Mouse (Mus musculus): ENCODE measurements around the gene Tmem208. TPM values are rescaled to one million over a fixed set of nuclear protein-coding genes. Genes with fewer than 3 reads are reported as not detected.

Gene Tmem208
- total RNA-seq, 1 experiment from 2014 or later = 27.6 TPM

- no peak for ATAC-seq (ENCODE audit: extremely low read depth, insufficient number of reproducible peaks, low FRiP score, poor library complexity, severe bottlenecking)
Observed at GRCm38 (mm10) chr8:105315073-105315769, 10.9 kb upstream of the Tmem208 start.

DNA sequence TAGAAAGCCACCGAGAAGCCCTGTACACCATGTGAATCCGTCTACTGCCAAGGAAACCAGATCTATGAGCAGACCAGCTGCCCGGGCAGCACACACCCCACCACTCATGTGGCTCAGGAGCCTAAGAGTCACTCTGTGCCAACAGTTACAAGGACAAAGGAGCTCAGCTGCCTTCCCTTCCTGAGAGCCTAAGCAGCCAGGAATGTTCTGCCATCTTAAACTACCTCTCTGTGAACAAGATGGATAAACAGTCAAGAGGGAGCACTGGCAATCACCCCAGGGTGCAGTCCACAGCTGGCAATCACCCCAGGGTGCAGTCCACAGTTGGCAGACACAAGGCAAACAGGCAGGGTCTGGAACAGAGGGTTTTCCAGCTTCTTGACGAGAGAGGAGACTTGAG lies 8.2 kb upstream of the Tmem208 start:
- ATAC-seq (ENCODE audit: extremely low read depth, insufficient number of reproducible peaks, low FRiP score, poor library complexity, severe bottlenecking) = no peak

GRCm38 (mm10) chr8:105318662-105319190 lies 7.4 kb upstream of the Tmem208 start:
- ATAC-seq (ENCODE audit: extremely low read depth, insufficient number of reproducible peaks, low FRiP score, poor library complexity, severe bottlenecking) = no peak

- ATAC-seq (ENCODE audit: extremely low read depth, insufficient number of reproducible peaks, low FRiP score, poor library complexity, severe bottlenecking) = no peak
Observed at GRCm38 (mm10) chr8:105323183-105323582, 3.0 kb upstream of the Tmem208 start.

DNA sequence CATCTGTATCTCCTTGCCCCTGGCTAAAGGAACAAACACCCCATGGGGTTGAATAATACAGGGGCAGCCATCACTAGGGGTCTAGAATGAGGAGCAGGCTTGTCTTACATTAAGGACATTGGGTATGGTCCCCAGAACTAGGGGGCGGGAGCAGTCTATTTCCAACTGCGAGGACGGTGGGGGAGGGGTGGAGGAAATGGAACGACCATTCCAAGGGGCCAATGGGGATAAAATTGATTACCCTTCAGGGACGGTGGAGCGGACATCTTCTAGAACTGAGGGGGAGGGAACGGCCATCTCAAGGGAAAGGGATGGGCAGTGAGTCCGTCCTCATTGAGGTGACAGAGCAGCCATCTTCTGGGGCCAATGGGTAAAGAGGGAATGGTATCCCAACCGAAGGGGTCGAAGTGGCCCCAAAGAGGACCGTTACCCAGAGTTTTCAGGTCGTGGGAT lies 487 bp upstream of the Tmem208 start:
- ATAC-seq (ENCODE audit: extremely low read depth, insufficient number of reproducible peaks, low FRiP score, poor library complexity, severe bottlenecking) = no peak

DNA sequence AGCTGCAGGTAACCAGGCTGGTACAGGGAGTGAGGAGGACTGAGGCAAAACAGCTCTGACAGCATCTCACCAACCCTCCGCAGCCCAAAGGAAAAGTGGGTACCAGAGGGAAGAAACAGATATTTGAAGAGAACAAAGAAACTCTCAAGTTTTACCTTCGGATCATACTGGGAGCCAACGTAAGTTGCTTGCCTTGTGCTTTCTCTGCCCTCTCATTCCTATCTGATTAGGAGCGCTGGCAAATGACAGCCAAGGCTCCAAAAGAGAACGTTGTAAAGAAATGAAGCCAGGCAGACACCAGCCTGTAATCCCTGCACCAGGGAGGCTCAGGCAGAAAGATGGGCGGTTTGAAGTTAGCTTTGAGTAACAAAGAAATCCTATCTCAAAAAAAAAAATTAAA lies 814 bp downstream of the Tmem208 start:
- ATAC-seq (ENCODE audit: extremely low read depth, insufficient number of reproducible peaks, low FRiP score, poor library complexity, severe bottlenecking) = no peak

- no peak for ATAC-seq (ENCODE audit: extremely low read depth, insufficient number of reproducible peaks, low FRiP score, poor library complexity, severe bottlenecking)
Observed at GRCm38 (mm10) chr8:105330325-105330724, 4.2 kb downstream of the Tmem208 start.

DNA sequence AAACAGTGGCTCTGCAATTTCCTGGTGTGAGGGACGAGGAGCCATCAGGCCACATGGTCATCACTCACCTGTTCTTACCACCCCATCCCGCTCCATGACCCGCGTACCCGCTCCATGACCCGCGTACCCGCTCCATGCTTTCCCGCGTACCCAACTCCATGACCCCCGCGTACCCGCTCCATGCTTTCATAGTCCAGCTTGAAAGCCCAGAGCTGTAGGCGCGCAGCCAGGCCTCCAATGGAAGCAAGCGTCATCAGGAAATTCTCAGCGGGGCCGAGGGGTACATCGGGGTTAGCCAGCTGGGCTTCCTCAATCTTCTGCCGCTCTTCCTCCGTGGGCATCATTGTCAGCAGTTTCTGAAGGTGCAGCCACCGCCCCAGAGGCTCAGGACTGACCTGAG lies 5.3 kb downstream of the Tmem208 start:
- no peak for ATAC-seq (ENCODE audit: extremely low read depth, insufficient number of reproducible peaks, low FRiP score, poor library complexity, severe bottlenecking)

DNA sequence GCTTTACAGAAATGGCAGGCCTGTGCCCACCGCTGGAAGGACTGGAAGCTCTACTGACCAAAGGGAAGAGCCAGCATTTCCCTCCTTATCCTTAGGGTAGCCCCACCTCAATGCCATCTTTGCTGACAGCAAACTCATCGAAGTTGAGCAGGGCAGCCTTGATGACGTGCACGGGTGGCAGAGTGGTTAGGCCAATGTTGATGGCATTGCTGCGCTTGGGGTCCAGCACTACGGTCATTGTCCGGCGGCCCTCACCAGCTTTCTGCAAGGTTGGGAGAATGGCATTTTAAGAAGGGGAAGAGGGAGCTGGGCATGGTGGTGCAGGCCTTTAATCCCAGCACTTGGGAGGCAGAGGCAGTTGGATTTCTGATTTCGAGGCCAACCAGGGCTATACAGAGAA lies 5.8 kb downstream of the Tmem208 start:
- ATAC-seq (ENCODE audit: extremely low read depth, insufficient number of reproducible peaks, low FRiP score, poor library complexity, severe bottlenecking) = no peak

DNA sequence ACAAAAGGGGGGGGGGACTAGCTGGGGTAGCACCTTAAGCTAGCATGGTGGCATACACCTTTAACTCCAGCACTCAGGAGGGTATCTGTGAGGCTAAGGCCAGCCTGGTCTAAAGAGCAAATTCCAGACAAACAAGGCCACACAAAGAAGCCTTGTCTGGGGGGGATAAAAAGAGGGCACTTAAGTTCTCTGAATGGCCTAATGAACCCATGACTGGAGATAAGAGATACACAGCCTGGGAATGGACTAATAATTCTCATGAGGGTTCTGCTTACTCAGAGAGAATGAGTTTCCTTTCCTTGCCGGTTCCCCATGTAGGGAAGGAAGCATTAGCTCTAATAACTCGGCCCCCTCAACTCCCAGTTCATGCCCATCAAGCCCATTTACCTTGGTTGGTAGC lies 6.4 kb downstream of the Tmem208 start:
- no peak for ATAC-seq (ENCODE audit: extremely low read depth, insufficient number of reproducible peaks, low FRiP score, poor library complexity, severe bottlenecking)

- no peak for ATAC-seq (ENCODE audit: extremely low read depth, insufficient number of reproducible peaks, low FRiP score, poor library complexity, severe bottlenecking)
Observed at GRCm38 (mm10) chr8:105336373-105337130, 10.4 kb downstream of the Tmem208 start.

DNA sequence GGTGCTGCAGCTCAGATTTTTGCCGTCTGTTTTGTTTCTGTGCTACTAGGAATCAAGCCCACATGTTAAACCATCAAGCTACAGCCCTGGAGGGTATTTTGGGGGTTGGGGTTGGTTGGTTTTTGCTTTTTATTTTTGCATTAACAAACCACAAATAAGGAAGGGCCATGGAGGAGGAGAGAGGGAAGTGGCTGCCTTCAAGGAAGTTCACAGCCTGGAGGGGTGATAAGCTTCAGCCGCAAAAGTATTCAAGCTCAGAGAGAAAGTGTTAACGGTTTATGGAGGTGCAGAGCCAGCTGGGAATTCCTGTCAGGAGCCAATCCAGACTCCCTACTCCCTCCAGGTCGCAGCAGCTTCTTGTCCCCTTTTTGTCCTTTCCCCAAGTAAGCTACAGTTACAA lies 12.8 kb downstream of the Tmem208 start:
- no peak for ATAC-seq (ENCODE audit: extremely low read depth, insufficient number of reproducible peaks, low FRiP score, poor library complexity, severe bottlenecking)

GRCm38 (mm10) chr8:105339886-105340635 lies 13.9 kb downstream of the Tmem208 start:
- ATAC-seq (ENCODE audit: extremely low read depth, insufficient number of reproducible peaks, low FRiP score, poor library complexity, severe bottlenecking) = no peak

DNA sequence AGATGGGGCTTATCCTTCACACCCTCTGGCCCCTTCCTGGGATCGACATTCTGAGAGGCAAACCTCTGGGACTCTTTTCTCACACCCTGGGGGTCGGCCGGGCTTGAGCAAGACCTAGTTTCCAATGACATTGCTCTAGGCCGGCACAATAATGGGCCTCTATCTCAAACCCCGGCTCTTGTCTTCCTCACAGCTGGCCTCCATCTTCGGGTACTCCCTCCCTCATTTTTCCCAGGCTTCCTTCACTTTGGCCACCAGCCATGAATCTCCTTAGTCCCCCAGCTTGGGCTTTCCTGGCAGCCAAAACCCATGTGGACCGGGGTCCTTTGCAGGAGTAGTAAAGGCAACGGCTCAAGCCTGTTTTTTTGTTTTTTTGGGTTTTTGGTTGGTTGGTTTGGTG lies 15.2 kb downstream of the Tmem208 start:
- ATAC-seq (ENCODE audit: extremely low read depth, insufficient number of reproducible peaks, low FRiP score, poor library complexity, severe bottlenecking) = no peak

DNA sequence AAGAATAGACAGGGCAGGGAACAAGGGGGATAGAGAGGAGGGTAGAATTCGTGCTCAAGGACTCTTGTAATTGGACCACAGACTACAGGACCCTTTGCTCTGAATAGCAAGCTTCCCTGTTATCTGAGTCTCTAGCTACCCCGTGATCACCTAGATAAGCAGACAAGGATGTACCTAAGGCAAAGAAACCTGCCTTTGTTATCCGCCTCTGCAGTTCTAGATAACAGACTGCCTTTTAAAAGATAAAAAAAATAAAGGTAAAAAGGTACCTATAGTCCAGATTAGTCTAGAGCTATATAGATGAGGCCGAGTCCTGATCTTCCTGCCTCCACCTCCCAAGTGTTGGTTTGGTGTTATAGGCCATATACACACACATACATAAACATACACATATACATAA lies 16.6 kb downstream of the Tmem208 start:
- ATAC-seq (ENCODE audit: extremely low read depth, insufficient number of reproducible peaks, low FRiP score, poor library complexity, severe bottlenecking) = no peak

- ATAC-seq (ENCODE audit: extremely low read depth, insufficient number of reproducible peaks, low FRiP score, poor library complexity, severe bottlenecking) = no peak
Observed at GRCm38 (mm10) chr8:105343791-105344574, 17.8 kb downstream of the Tmem208 start.

GRCm38 (mm10) chr8:105345061-105345975 lies 19.2 kb downstream of the Tmem208 start:
- 0 out of 2 replicates have a peak, but pooled peaks have one; percentile 27 for ATAC-seq (ENCODE audit: extremely low read depth, insufficient number of reproducible peaks, low FRiP score, poor library complexity, severe bottlenecking)

Data from neutrophil, adult 5-6 weeks (primary cell).